Mouse (Mus musculus) heart, embryonic 14.5 days (tissue): ENCODE data around the gene Ulk1. TPM values are rescaled to one million over a fixed set of nuclear protein-coding genes. Genes with fewer than 3 reads are reported as not detected.

Source experiments
- ATAC-seq: fragments of 200-750 bp; cut with Nextera tagmentation; 2 replicates; pipeline ENCODE4 v1.8.0; 2017; ENCODE audit warnings: low read depth, moderate TSS enrichment; ENCODE audit not compliant: insufficient number of reproducible peaks, insufficient read depth, low FRiP score
- H3K27ac ChIP-seq, 2 experiments: fragments of 200-500 bp in 1 of 2; fragments of 300-500 bp in 1 of 2; sonication (generic) in 1 of 2; replicated peaks in 1 of 2; 2 replicates each; pipeline ENCODE4 v1.5.1; 2012 to 2014; ENCODE audit warnings: low read depth in 2 of 2, low read length in 2 of 2, control low read depth in 1 of 2, mild to moderate bottlenecking in 1 of 2, mixed read lengths in 1 of 2; ENCODE audit not compliant: control insufficient read depth in 1 of 2, insufficient read depth in 1 of 2
- H3K27me3 ChIP-seq: fragments of 300-500 bp; sonication (generic); 2 replicates; pipeline ENCODE4 v1.6.1; 2014; ENCODE audit warnings: mild to moderate bottlenecking, low read length, control low read depth; ENCODE audit not compliant: control insufficient read depth, insufficient read depth
- H3K36me3 ChIP-seq: fragments of 300-500 bp; sonication (generic); 2 replicates; pipeline ENCODE4 v1.6.1; 2014; ENCODE audit warnings: mild to moderate bottlenecking, control low read depth, low read length, mixed read lengths; ENCODE audit not compliant: control insufficient read depth, insufficient read depth
- H3K4me1 ChIP-seq, 2 experiments: fragments of 200-500 bp in 1 of 2; fragments of 300-500 bp in 1 of 2; sonication (generic) in 1 of 2; 2 replicates each; pipeline ENCODE4 v1.6.1; 2012 to 2014; ENCODE audit warnings: low read length in 2 of 2, control low read depth in 1 of 2, mixed read lengths in 1 of 2; ENCODE audit not compliant: control insufficient read depth in 2 of 2, insufficient read depth in 2 of 2
- H3K4me2 ChIP-seq: fragments of 300-500 bp; sonication (generic); 2 replicates; pipeline ENCODE4 v1.6.1; 2014; ENCODE audit warnings: mild to moderate bottlenecking, low read length
- H3K4me3 ChIP-seq, 2 experiments: fragments of 200-500 bp in 1 of 2; fragments of 300-500 bp in 1 of 2; sonication (generic) in 1 of 2; 2 replicates each; pipeline ENCODE4 v1.5.1; 2012 to 2014; ENCODE audit warnings: low read length in 2 of 2, mild to moderate bottlenecking in 2 of 2, control low read depth in 1 of 2, low read depth in 1 of 2, moderate library complexity in 1 of 2; ENCODE audit not compliant: control insufficient read depth in 1 of 2, insufficient read depth in 1 of 2
- H3K9ac ChIP-seq: fragments of 300-500 bp; sonication (generic); 2 replicates; pipeline ENCODE4 v1.6.1; 2014; ENCODE audit warnings: mild to moderate bottlenecking, low read length
- H3K9me3 ChIP-seq: fragments of 300-500 bp; sonication (generic); 2 replicates; pipeline ENCODE4 v1.6.1; 2016; ENCODE audit warnings: low read length, control low read depth; ENCODE audit not compliant: control insufficient read depth
- WGBS: fragments of 180-500 bp; shearing (Covaris S2); extraction: QIAGEN DNeasy Blood & Tissue Kit; methylation state at CpG from one replicate; pipeline ENCODE4 v1.1.7; 2014; 5-methylcytosine and 5-hydroxymethylcytosine counted together
- polyA plus RNA-seq: library from polyadenylated mRNA; unstranded; fragments of >200 nt; fragmentation: Nextera tagmentation; extraction: Ambion mirVana; gene quantifications from 2 replicates; pipeline ENCODE4 v1.2.1, GENCODE M21; 2014

The Ulk1 gene
- 23.3 and 26.0 TPM in 2 replicates for polyA plus RNA-seq

DNA sequence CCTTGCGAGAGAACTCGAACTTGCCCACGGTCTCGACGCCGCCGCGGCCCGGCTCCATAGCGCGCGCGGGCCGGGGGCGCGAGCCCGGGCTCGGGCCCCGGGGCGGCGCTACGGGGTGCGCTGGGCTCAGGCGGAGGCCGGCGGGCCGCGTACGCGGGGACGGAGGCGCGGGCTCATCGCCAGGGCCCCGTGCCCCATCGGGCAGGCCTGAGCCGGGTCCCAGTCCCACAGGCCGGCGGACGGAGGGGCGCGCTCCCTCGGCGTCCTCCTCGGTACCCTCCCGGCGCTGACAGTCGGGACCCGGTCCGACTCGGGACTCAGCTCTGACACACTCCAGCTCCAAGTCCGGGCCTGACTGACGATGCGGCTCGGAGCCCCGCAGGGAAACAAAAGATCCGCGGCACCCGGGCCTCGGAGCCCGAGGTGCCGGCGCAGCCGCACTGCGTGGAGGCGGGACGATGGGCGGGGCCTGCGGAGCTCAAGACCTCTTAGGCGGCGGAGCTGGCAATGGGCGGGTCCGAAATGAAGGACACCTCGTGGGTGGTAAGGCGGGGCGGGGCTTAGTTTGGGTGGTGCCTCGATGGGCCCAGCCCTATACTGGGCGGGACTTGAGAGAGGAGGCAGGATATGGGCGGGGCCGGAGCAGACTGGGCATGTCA lies at the start of gene Ulk1:
Gene Ulk1, minus strand, starts transcription at position 431 of the 659 bp plus-strand sequence.
- H3K9ac ChIP-seq: peak within 1 kb of the TSS; percentile 88
- peak within 1 kb of the TSS; percentile 96 for H3K4me2 ChIP-seq
- WGBS: under 1% methylated on average over 78 of the region's 80 CpGs
- H3K9me3 ChIP-seq: no peaks in the 10 kb centered on the region
- H3K27me3 ChIP-seq: no peaks in the 10 kb centered on the region
- ATAC-seq: peak; percentile 95
- peak within 1 kb of the TSS; percentile 72 to 81 for H3K4me3 ChIP-seq
- H3K4me1 ChIP-seq: peaks cover 9 to 26% of the 10 kb centered on the region in 2 experiments; a peak in 3 of 4 replicates
- H3K36me3 ChIP-seq: peaks cover 26% of the 10 kb centered on the region
- peak within 1 kb of the TSS; percentile 60 to 77 for H3K27ac ChIP-seq

- Histone ChIP-seq H3K9ac (peak overlapping the region; percentile 41; the same call in 1 of the 2 replicates), H3K4me3 (peak overlapping the region; percentile 19 to 29; a peak in 3 of 4 replicates), H3K9me3 (no peaks in the 10 kb centered on the region), H3K36me3 (peaks cover 24% of the 10 kb centered on the region), H3K4me2 (peak overlapping the region; percentile 46), H3K27ac (peak overlapping the region; percentile 68 to 83), H3K4me1 (peaks cover 4 to 15% of the 10 kb centered on the region in 2 experiments; a peak in 2 of 4 replicates), H3K27me3 (no peaks in the 10 kb centered on the region)
- no peak for ATAC-seq
- 35% methylated on average over 13 of the region's 13 CpGs for WGBS
Measured at GRCm38 (mm10) chr5:110859013-110859650, 49.2 kb upstream of the Ulk1 start.

DNA sequence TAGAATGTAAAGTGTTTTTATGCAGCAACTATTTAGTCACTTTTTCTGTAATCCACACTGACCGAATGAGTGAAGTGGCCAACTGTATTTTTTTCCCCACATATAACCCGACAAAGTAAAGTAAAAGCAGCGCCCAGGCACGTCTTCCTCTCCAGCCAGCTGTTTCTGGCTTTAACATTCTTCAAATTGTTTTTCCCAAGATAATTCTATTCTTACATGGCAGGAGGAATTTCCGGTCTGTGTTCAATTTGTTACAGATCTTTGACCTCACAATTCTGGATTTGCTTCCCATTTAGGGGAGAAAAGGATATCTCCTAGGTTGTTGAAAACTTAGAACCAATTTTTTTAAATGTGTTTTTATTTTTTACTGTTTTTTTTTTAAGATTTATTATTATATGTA lies 47.2 kb upstream of the Ulk1 start:
- Histone ChIP-seq H3K27me3 (no peaks in the 10 kb centered on the region), H3K4me3 (no peak overlapping the region), H3K36me3 (peaks cover 17% of the 10 kb centered on the region), H3K9ac (no peak overlapping the region), H3K4me1 (peaks cover 4 to 15% of the 10 kb centered on the region in 2 experiments; a peak in 2 of 4 replicates), H3K9me3 (no peaks in the 10 kb centered on the region), H3K27ac (peak overlapping the region in 1 of 2 experiments; percentile 50; a peak in 2 of 4 replicates), H3K4me2 (no peak overlapping the region)
- ATAC-seq: no peak
- WGBS: 13% methylated on average over 5 of the region's 5 CpGs

GRCm38 (mm10) chr5:110852990-110853389 lies 43.1 kb upstream of the Ulk1 start:
- no peaks in the 10 kb centered on the region for H3K9me3 ChIP-seq
- no peak for ATAC-seq
- 91% methylated on average over 1 of the region's 1 CpGs for WGBS
- no peak overlapping the region for H3K9ac ChIP-seq
- H3K27ac ChIP-seq: no peak overlapping the region
- H3K4me3 ChIP-seq: no peak overlapping the region
- H3K27me3 ChIP-seq: no peaks in the 10 kb centered on the region
- peaks cover 4 to 8% of the 10 kb centered on the region in 2 experiments; a peak in 2 of 4 replicates for H3K4me1 ChIP-seq
- peaks cover 42% of the 10 kb centered on the region for H3K36me3 ChIP-seq
- no peak overlapping the region for H3K4me2 ChIP-seq

DNA sequence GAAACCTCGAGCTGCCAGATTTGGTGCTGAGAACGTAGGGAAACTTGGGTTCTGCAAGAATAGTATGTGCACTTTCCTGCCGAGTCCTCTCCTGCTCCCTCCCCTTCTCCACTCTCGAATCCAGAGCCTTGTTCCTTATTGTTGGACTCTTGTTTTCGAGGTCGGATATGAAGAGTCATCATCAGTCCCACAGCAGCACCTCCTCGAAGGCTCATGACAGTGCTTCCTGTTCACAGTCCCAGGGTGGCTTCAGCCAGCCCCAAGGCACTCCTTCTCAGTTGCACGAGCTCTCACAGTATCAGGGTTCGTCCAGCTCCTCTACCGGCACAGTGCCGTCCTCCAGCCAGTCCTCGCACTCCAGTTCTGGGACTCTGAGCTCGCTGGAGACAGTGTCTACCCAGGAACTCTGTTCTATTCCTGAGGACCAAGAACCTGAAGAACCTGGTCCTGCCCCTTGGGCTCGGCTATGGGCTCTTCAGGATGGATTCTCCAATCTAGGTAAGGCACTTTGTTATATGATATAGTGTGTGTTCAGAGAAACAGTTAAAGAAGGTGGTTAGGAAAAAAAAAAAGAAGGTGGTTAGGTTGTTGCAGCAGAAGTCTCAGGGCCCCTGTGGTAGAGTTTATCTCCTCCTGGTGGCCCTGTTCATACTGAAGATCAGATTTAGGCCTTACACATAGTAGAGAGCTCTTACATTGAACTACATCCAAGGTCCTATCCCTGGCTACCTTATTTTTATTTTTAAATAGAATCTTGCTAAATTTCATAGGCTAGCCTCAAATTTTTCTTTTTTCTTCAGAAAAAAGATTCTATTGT lies 31.4 kb upstream of the Ulk1 start:
- no peak for ATAC-seq
- no peak overlapping the region for H3K9ac ChIP-seq
- no peaks in the 10 kb centered on the region for H3K27me3 ChIP-seq
- H3K4me1 ChIP-seq: peaks cover 5 to 12% of the 10 kb centered on the region in 2 experiments
- no peak overlapping the region for H3K4me2 ChIP-seq
- no peaks in the 10 kb centered on the region for H3K9me3 ChIP-seq
- 88% methylated on average over 14 of the region's 14 CpGs for WGBS
- H3K36me3 ChIP-seq: peaks cover 30% of the 10 kb centered on the region
- no peak overlapping the region for H3K4me3 ChIP-seq
- no peak overlapping the region for H3K27ac ChIP-seq

DNA sequence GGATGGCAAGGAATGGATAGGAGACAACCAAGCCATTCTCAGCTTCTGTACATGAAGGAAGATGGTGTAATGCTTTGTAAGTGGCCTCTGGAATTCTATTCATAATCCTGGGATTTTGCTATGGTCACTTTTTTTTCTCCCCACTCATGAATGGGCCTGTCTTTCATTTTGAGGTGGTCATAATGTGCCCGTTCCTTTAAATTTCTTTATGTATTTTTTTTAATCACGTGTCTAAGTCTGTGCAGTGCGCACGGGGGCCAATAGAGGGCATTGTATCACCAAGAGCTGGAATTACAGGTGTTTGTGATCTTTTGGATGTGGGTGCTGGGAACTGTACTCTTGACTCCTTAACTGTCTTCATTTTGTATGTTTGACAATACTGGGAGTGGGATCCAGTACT lies 30.6 kb upstream of the Ulk1 start:
- Histone ChIP-seq H3K27ac (peak overlapping the region; percentile 66 to 73), H3K9me3 (no peaks in the 10 kb centered on the region), H3K4me2 (peak overlapping the region; percentile 68), H3K36me3 (peaks cover 26% of the 10 kb centered on the region; the same call in 1 of the 2 replicates), H3K4me1 (peaks cover 7 to 17% of the 10 kb centered on the region in 2 experiments), H3K4me3 (peak overlapping the region; percentile 59 to 76), H3K9ac (peak overlapping the region; percentile 66), H3K27me3 (no peaks in the 10 kb centered on the region)
- no peak for ATAC-seq
- 10% methylated on average over 4 of the region's 4 CpGs for WGBS

- peak within 1 kb of the TSS; percentile 80 for H3K9ac ChIP-seq
- no peaks in the 10 kb centered on the region for H3K9me3 ChIP-seq
Measured at GRCm38 (mm10) chr5:110839678-110840365, 29.9 kb upstream of the Ulk1 start, which contains the start of the genes Hscb and Chek2. TSS of gene Hscb (minus strand) at chr5:110839777. TSS of gene Chek2 (plus strand) at chr5:110839979.

More at GRCm38 (mm10) chr5:110839678-110840365, 29.9 kb upstream of the Ulk1 start, which contains the start of the genes Hscb and Chek2:
- no peaks in the 10 kb centered on the region for H3K27me3 ChIP-seq
- H3K4me3 ChIP-seq: peak within 1 kb of the TSS; percentile 59 to 77
- H3K4me1 ChIP-seq: peaks cover 7 to 17% of the 10 kb centered on the region in 2 experiments
- H3K27ac ChIP-seq: peak within 1 kb of the TSS; percentile 73 to 74
- H3K4me2 ChIP-seq: peak within 1 kb of the TSS; percentile 76
- under 1% methylated on average over 41 of the region's 41 CpGs for WGBS
- peak; percentile 95 for ATAC-seq
- H3K36me3 ChIP-seq: peaks cover 22% of the 10 kb centered on the region; the same call in 1 of the 2 replicates
